Mouse (Mus musculus) cortical plate, adult 2 months (tissue): ENCODE data around the gene Ube2n. TPM values are rescaled to one million over a fixed set of nuclear protein-coding genes. Genes with fewer than 3 reads are reported as not detected.

Experiments
- H3K27ac ChIP-seq: fragments of 200-500 bp; 2 replicates; pipeline ENCODE4 v1.5.1; 2012; ENCODE audit warnings: low read length, control low read depth, inconsistent platforms; ENCODE audit not compliant: insufficient read depth
- H3K4me1 ChIP-seq: fragments of 200-500 bp; 2 replicates; pipeline ENCODE4 v1.6.1; 2011; ENCODE audit warnings: low read length; ENCODE audit not compliant: control insufficient read depth, insufficient read depth
- H3K4me3 ChIP-seq: fragments of 200-500 bp; 2 replicates; pipeline ENCODE4 v1.5.1; 2011; ENCODE audit warnings: mild to moderate bottlenecking, low read length, control low read depth; ENCODE audit not compliant: insufficient read depth
- CTCF ChIP-seq: fragments of 200-500 bp; IDR thresholded peaks from 2 replicates; pipeline ENCODE4 v1.5.1; 2011; ENCODE audit warnings: mild to moderate bottlenecking, control low read depth, low read length; ENCODE audit not compliant: insufficient read depth; ENCODE audit errors: extremely low read depth
- POLR2A ChIP-seq: fragments of 200-500 bp; IDR thresholded peaks from 2 replicates; pipeline ENCODE4 v1.6.1; 2011; ENCODE audit warnings: mild to moderate bottlenecking, low read length, control low read depth; ENCODE audit not compliant: insufficient read depth; ENCODE audit errors: extremely low read depth
- polyA plus RNA-seq: library from polyadenylated mRNA; depleted of rRNA; stranded (reverse); fragments of >200 nt; gene quantifications from 2 replicates; pipeline ENCODE4 v1.2.3, GENCODE M21; 2012

Gene Ube2n
- polyA plus RNA-seq, 1 experiment, result 174 TPM

DNA sequence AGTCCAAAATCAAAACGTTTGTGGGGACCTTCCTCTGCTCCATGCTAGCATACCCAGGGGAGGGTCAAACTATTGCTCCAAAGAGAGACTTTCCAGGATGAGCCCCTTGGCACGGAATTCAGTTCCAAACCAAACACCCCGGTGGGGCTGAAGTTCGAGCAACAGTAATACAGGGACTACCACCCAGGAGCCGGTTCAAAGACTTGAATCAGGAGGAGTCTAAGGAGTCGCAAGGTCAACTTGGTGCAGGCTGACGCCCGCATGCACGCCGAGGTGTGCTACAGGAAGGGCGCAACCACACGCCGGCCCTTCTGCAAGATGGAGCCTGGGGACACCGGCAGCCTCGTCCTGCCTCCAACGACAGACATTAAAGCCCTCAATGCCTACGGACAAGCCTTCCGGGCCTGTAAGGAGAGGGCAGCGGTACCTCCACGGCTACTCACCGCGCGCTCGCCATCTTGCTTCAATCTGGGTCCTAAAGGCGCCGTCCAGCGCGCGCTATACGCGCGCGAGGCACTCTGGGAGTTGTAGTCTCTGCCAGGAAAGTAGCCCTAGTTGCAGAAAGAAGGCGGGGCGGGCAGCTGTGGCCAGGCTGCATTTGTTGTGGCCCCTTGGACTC, 13.4 kb upstream of the Ube2n start, which contains the start of gene Mrpl42:
TSS of gene Mrpl42 (minus strand) at position 478 of the 619 bp plus-strand sequence.
- peak; percentile 69 for TF ChIP-seq POLR2A
- TF ChIP-seq CTCF, result no peak

DNA sequence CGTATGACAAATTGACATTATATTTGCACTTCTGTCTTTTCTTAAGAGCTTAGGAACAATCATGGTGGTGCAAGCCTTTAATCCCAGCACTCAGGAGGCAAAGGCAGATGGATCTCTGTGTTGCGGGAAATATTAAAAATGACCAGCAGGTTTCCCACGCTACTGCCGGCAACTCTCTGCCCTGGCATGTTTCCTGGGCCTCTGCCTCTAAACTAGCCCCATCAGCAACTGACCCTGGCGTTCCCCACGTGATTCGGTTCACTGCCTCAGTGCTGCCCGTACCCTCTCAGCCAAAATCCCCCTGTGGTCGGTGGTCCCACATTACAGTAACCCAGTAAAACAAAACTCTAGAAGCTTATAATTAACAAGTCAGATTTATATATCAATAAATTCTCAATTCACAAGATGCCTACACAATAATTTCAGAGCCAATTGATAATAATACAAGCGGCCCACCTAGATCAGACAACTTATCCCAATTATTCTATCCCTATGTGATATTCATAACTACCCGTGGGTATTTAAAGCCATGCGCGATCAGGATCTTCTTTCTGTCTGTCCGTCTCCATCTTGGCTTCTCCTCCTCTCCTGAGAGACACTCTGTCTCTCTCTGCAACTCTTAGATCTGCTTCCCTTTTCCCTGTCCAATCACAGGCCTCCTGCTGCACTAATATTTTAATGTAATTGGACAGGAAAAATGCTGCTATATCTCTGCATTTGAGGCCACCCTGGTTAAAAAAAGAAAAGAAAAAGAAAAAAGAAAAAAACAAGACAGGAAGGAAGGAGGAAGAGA, 11.3 kb upstream of the Ube2n start:
- TF ChIP-seq POLR2A (no peak), CTCF (no peak)
- Histone ChIP-seq H3K4me1 (no peaks in the 10 kb centered on the region), H3K27ac (no peak overlapping the region), H3K4me3 (no peak overlapping the region)

More for the DNA sequence above, 13.4 kb upstream of the Ube2n start, which contains the start of gene Mrpl42:
- Histone ChIP-seq H3K4me1 (no peaks in the 10 kb centered on the region), H3K27ac (peak within 1 kb of the TSS; percentile 94), H3K4me3 (peak within 1 kb of the TSS; percentile 96)

DNA sequence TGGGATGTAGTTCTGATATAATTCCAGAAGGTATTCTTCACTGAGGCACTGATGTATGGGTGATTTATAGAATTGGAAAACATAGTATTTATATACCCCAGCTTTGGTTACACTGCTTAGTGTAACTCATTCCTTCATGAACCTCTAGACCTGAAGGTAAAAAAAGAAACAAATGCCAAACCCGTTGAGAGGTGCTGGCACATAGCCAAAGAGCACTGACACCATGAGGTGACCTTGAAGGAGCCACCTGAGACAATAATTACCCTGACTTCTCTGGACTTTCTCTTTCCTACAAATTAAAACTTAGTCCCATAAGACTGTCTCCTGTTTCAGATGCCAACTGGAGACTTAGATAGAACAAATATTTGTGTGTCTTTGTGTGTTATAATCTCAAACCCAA, 10.6 kb upstream of the Ube2n start:
- TF ChIP-seq POLR2A, result no peak
- no peak for TF ChIP-seq CTCF
- Histone ChIP-seq H3K4me3 (no peak overlapping the region), H3K4me1 (no peaks in the 10 kb centered on the region), H3K27ac (no peak overlapping the region)

DNA sequence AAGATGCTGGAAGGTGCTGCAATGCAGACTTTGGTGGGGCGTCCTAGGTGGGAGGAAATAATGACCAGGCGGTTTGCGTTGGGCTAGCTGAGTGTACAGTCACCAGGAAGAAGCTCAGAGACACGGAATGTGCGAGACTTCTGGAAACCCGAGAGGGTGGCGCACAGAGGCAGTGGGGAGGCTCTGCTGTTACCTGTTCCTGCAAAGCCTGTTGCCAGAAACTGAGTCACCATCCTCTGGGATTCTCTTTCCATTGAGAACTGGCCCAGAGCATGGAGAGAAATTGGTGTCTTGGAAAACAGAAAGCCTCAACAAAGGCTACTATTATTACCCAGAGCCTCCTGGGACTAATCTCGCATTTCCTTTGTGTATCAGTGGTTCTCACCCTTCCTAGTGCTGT, 6.8 kb upstream of the Ube2n start:
- TF ChIP-seq CTCF (no peak), POLR2A (no peak)
- Histone ChIP-seq H3K4me1 (no peaks in the 10 kb centered on the region), H3K27ac (no peak overlapping the region), H3K4me3 (no peak overlapping the region)

DNA sequence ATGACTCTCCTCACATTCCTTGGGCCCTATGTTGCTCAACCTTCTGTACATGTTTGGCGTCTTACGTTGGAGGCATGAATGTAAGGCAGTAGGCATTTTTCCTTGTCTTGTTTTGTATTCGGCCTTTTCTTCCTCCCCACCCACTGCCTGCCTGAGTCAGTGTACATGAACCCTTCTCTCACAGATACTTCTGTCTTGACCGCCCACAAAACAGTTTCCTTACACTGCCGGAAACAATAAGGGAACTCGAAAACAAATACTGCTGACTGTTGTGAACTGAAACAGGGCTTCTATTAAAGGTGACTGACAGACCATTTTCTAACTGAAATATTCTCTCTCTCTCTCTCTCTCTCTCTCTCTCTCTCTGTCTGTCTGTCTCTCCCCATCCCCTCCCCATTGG, 6.2 kb upstream of the Ube2n start:
- H3K4me3 ChIP-seq, result no peak overlapping the region
- no peaks in the 10 kb centered on the region for H3K4me1 ChIP-seq
- TF ChIP-seq POLR2A, result no peak
- TF ChIP-seq CTCF, result no peak
- no peak overlapping the region for H3K27ac ChIP-seq

DNA sequence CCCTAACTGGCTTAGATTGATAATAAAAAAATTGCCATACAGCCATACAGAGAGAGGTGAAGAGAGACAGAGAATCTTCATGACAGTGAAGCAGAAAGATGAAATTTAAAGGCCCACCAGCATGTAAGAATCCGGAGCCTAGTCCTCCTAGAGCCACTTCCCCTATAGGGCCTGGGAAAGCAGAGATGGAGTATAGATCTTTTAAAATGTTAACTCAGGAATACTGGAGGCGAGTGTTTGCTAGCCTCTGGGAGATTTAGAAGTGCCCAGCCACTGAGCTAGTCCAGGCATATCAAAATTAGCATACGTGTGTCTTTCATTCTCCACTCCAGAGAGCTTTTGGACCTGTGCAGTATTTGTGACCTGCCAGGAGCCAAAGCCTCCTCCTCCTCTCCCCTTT, 5.7 kb upstream of the Ube2n start:
- no peak overlapping the region for H3K27ac ChIP-seq
- no peak overlapping the region for H3K4me3 ChIP-seq
- TF ChIP-seq POLR2A (no peak), CTCF (no peak)
- no peaks in the 10 kb centered on the region; the same call in 1 of the 2 replicates for H3K4me1 ChIP-seq

DNA sequence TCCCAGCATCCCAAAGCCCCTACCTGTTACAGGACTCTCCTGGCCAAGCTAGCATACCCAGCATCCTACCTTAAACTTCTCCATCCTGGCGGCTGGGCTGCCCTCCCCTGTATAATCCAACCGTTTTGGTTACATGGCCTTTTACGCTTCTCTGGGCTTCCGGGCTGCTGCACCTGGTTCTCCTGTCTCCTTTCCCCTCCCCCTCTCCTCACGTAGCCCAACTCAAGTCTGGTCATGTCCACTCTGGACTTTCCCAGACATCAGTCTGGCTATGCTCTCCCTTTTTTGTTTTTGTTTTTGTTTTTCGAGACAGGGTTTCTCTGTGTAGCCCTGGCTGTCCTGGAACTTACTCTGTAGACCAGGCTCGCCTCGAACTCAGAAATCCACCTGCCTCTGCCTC, 2.3 kb upstream of the Ube2n start:
- Histone ChIP-seq H3K4me1 (no peaks in the 10 kb centered on the region; the same call in 1 of the 2 replicates), H3K27ac (no peak overlapping the region), H3K4me3 (no peak overlapping the region)
- TF ChIP-seq POLR2A, result no peak
- no peak for TF ChIP-seq CTCF

DNA sequence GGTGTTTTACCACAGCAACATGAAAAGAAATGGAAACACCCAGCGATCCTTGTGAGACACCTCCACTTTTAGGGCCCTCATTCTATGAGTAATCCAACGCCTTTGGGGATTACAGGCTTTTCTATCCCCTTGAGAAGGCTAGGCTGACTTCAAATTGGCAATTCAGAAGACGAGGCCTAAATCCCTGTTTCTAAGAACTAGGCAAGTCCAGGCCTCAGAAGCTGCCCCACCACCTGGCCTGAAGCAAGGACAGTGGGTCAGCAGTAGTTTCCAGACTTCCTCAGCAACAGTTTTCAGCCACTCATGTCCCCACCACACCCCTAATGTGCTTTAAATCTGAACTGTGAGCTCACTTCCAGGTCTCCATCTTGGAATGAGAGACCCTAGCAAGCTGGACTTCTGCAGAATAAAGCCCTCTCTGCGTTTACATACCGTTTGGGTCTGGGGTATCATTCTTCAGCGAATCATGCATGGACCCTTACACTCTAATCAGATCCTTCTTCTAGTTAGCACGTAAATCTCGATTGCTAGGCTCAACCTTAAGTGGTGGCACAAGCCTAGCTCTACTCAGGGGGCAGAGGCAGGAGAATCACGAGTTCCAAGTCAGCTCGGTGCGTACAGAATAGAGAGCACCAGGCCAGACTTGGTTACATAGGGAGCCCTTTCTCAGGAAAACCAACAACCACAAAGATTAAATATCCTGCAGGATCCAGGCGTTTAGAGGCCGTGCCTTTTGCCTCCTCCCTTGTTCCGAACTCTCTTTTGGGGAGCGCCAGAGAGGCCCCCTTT, 983 bp upstream of the Ube2n start:
- H3K4me3 ChIP-seq, result peak overlapping the region; percentile 49
- TF ChIP-seq CTCF (no peak), POLR2A (no peak)
- no peak overlapping the region for H3K27ac ChIP-seq
- peaks cover 1% of the 10 kb centered on the region; the same call in 1 of the 2 replicates for H3K4me1 ChIP-seq

DNA sequence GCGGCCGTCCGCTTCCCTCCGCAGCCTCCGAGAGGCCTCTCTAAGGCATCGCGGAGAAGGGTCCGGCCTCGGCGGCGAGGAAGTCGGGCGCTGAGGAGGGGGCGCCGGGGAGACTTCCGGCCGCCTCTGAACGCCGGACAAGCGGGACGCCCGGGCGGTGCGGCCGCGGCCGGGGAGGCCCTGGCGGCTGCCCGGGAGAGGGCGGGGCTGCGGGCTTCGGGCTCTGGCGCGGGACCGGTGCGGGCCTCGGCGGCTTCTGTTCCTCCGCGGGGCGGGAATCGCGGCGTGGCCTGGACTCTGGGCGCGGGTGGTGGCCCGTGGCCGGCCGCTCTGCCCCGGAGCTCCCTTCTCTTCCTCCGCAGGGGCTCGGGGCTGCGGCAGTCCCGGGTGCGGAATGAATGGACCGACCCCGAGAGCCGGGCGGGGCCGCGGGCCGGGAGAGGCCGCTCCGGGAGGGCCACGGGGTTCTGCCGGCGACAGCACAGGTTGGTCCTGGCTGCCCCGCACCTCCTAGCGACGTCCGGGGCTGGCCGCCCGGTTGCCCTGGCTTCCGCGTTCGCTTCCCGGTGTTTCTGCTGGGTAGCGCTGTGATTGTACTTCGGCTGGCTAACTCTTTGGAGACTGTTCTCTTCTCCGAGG, 467 bp downstream of the Ube2n start:
- peak overlapping the region; percentile 49 for H3K4me3 ChIP-seq
- H3K27ac ChIP-seq, result peak overlapping the region; percentile 96
- TF ChIP-seq POLR2A, result no peak
- no peak for TF ChIP-seq CTCF
- peaks cover 1% of the 10 kb centered on the region; the same call in 1 of the 2 replicates for H3K4me1 ChIP-seq
